Mouse (Mus musculus): ENCODE measurements at regions not wholly inside any gene's neighbourhood (a gene's known extent, or its start where the extent isn't known, plus 50 kb on each side); places are given as distances from the start of the nearest gene placed in this dataset.

- no peak for DNase-seq
Measured at GRCm38 (mm10) chr2:101371834-101372493, 252.6 kb upstream of the Rag2 start.

- DNase-seq = no peak
Measured at GRCm38 (mm10) chr2:101380595-101380994, 243.9 kb upstream of the Rag2 start.

GRCm38 (mm10) chr2:101415002-101415401 is 209.5 kb upstream of the Rag2 start:
- DNase-seq = no peak

- DNase-seq = no peak
Measured at GRCm38 (mm10) chr2:101416702-101417101, 207.8 kb upstream of the Rag2 start.

GRCm38 (mm10) chr2:101433141-101433895 is 191.2 kb upstream of the Rag2 start:
- no peak for DNase-seq

- no peak for DNase-seq
Measured at GRCm38 (mm10) chr2:101440231-101440630, 184.3 kb upstream of the Rag2 start.

- no peak for DNase-seq
Measured at GRCm38 (mm10) chr2:101441081-101441630, 183.4 kb upstream of the Rag2 start.

- DNase-seq = no peak
Measured at GRCm38 (mm10) chr2:101455591-101455990, 168.9 kb upstream of the Rag2 start.

- DNase-seq = no peak
Measured at GRCm38 (mm10) chr2:101458959-101459358, 165.6 kb upstream of the Rag2 start.

GRCm38 (mm10) chr2:101462450-101462849 is 162.1 kb upstream of the Rag2 start:
- no peak for DNase-seq

- DNase-seq = no peak
Measured at GRCm38 (mm10) chr2:101464291-101465140, 160.0 kb upstream of the Rag2 start.

GRCm38 (mm10) chr2:101470569-101471100 is 153.9 kb upstream of the Rag2 start:
- DNase-seq = no peak

- DNase-seq = peak; percentile 87 to 95
Measured at GRCm38 (mm10) chr2:101472449-101473115, 151.9 kb upstream of the Rag2 start.

GRCm38 (mm10) chr2:101473116-101473485 is 151.4 kb upstream of the Rag2 start:
- DNase-seq = no peak

GRCm38 (mm10) chr2:101476862-101477261 is 147.7 kb upstream of the Rag2 start:
- DNase-seq = no peak

GRCm38 (mm10) chr2:101490207-101490606 is 134.3 kb upstream of the Rag2 start:
- DNase-seq = peak; percentile 9 to 27

GRCm38 (mm10) chr2:101491762-101492161 is 132.8 kb upstream of the Rag2 start:
- DNase-seq = no peak

GRCm38 (mm10) chr2:101508116-101508515 is 116.4 kb upstream of the Rag2 start:
- DNase-seq = no peak

Measured in kidney, postnatal 36 days (tissue).